Mouse (Mus musculus) thymus, adult 2 months (tissue): ENCODE measurements around the gene Susd1. TPM values are rescaled to one million over a fixed set of nuclear protein-coding genes. Genes with fewer than 3 reads are reported as not detected.

ENCODE experiments used
- DNase-seq: peaks from one replicate; pipeline ENCODE4 v3.0.0; 2021
- H3K27ac ChIP-seq: fragments of 200-500 bp; 2 replicates; pipeline ENCODE4 v1.5.1; 2012; ENCODE audit warnings: low read length, control low read depth; ENCODE audit not compliant: control insufficient read depth, insufficient read depth
- H3K27me3 ChIP-seq: fragments of 200-500 bp; 2 replicates; pipeline ENCODE4 v1.6.1; 2012; ENCODE audit warnings: mild to moderate bottlenecking, low read length, moderate library complexity, mixed read lengths; ENCODE audit not compliant: control insufficient read depth, insufficient read depth
- H3K36me3 ChIP-seq: fragments of 200-500 bp; 2 replicates; pipeline ENCODE4 v1.6.1; 2012; ENCODE audit warnings: mild to moderate bottlenecking, low read length, moderate library complexity; ENCODE audit not compliant: control insufficient read depth, insufficient read depth
- H3K4me1 ChIP-seq: fragments of 200-500 bp; replicated peaks from 2 replicates; pipeline ENCODE4 v1.6.1; 2012; ENCODE audit warnings: low read length; ENCODE audit not compliant: control insufficient read depth, insufficient read depth
- H3K4me3 ChIP-seq: fragments of 200-500 bp; 2 replicates; pipeline ENCODE4 v1.5.1; 2012; ENCODE audit warnings: mild to moderate bottlenecking, low read length, control low read depth, moderate library complexity; ENCODE audit not compliant: control insufficient read depth, insufficient read depth
- CTCF ChIP-seq: fragments of 200-500 bp; IDR thresholded peaks from 2 replicates; pipeline ENCODE4 v1.5.1; 2012; ENCODE audit warnings: mild to moderate bottlenecking, control low read depth, low read length, moderate library complexity, borderline replicate concordance; ENCODE audit not compliant: control insufficient read depth, poor library complexity, insufficient read depth; ENCODE audit errors: extremely low read depth
- POLR2A ChIP-seq: fragments of 200-500 bp; IDR thresholded peaks from 2 replicates; pipeline ENCODE4 v1.6.1; 2012; ENCODE audit warnings: mild to moderate bottlenecking, low read length, control low read depth, moderate library complexity; ENCODE audit not compliant: control insufficient read depth, poor library complexity, insufficient read depth; ENCODE audit errors: extremely low read depth
- WGBS: fragments of 180-500 bp; shearing (Covaris S2); methylation state at CpG from one replicate; pipeline ENCODE4 v1.1.7; 2018; 5-methylcytosine and 5-hydroxymethylcytosine counted together
- polyA plus RNA-seq: library from polyadenylated mRNA; depleted of rRNA; stranded (reverse); fragments of >200 nt; gene quantifications from 2 replicates; pipeline ENCODE4 v1.2.3, GENCODE M21; 2012

Gene Susd1
- polyA plus RNA-seq, 1 experiment = 22.0 TPM

DNA sequence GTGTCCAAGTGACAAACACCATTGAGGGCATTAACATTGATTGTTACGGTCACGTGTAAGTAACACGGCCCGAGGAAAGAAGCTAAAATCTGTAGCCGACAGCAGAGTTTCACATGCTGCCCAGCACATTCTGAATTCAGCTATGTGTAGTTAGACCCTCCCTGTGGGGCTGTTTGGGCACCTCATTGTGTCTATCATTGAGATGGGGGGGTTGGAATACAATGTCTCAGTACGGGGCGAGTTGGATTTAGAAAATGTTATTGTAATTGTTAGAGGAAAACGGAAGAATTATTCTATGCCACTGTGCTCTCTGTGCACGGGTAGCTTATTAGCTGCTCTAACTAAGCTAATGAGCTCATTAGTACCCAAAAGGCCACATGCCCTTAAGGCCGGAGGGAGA, 37.5 kb downstream of the Susd1 start:
- Histone ChIP-seq H3K4me1 (no peaks in the 10 kb centered on the region), H3K27me3 (no peaks in the 10 kb centered on the region), H3K36me3 (peaks cover 3% of the 10 kb centered on the region; the same call in 1 of the 2 replicates), H3K4me3 (no peak overlapping the region), H3K27ac (no peak overlapping the region)
- TF ChIP-seq POLR2A = no peak
- no peak for TF ChIP-seq CTCF
- DNase-seq = no peak
- WGBS = 98% methylated on average over 10 of the region's 10 CpGs

DNA sequence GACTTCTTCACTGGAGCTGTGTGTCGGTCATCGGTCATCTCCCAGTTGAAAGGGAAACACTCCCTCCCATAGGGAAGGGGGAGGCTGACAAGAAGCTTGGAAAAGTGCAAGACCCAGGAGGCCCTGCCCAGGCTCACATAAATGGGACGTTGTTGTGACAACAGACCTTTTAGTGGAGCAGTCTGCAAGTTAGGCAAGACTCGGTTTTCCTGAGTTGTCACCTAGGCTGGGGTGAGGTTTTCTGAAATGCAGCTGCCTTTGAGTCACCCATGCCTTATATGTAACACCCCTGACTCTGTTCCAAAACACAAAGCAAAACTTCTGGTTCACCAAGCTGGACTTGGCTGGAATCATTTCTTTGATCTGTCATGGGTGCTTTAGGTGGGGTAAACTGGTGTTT, 39.1 kb downstream of the Susd1 start:
- TF ChIP-seq CTCF (no peak), POLR2A (no peak)
- H3K4me3 ChIP-seq = no peak overlapping the region
- no peaks in the 10 kb centered on the region for H3K4me1 ChIP-seq
- H3K27ac ChIP-seq = no peak overlapping the region
- H3K36me3 ChIP-seq = peaks cover 3% of the 10 kb centered on the region; the same call in 1 of the 2 replicates
- no peak for DNase-seq
- 92% methylated on average over 4 of the region's 4 CpGs for WGBS
- H3K27me3 ChIP-seq = no peaks in the 10 kb centered on the region

DNA sequence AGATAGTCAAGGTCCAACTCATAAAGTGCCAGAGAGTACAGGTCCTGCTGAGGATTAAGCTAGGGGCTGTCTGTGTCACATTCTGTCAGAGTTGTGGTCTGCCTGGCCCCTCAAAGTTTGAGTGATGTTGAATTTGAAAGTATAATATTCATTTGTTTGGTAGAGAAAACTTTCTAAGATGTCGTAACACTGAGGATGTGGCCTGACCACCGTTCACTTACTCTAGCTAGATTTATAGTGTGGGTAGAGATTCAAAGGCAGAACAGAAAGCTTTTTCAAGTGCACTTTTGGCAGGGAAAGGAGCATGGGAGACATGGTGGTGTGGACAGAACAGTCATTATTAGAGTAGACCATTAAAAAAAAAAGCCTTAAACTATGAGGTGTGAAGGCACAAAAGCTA, 42.9 kb downstream of the Susd1 start:
- H3K36me3 ChIP-seq = no peaks in the 10 kb centered on the region
- 54% methylated on average over 2 of the region's 2 CpGs for WGBS
- H3K4me1 ChIP-seq = no peaks in the 10 kb centered on the region
- H3K27ac ChIP-seq = no peak overlapping the region
- no peak for DNase-seq
- TF ChIP-seq POLR2A (no peak), CTCF (no peak)
- H3K4me3 ChIP-seq = no peak overlapping the region
- no peaks in the 10 kb centered on the region for H3K27me3 ChIP-seq

DNA sequence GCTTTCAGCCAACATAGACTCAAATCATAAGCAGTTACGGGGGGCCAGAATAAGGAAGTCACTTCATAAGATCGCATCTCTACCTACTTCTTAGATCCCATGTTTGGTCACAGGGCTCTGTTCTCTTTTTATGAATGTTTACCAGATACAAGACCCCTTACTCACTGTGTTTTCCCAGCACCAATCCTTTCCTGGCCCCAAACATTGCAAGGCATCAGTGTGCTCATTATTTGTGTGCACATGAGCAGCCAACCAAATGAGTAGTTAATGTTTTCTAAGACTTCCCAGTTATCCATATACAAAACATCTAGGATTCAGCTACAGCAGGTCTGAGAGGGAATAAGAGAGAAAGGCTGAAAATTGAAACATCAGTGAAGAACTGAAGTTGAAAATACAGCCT, 44.3 kb downstream of the Susd1 start:
- H3K27ac ChIP-seq = no peak overlapping the region
- WGBS = 94% methylated on average over 2 of the region's 2 CpGs
- H3K4me3 ChIP-seq = no peak overlapping the region
- no peak for DNase-seq
- H3K4me1 ChIP-seq = no peaks in the 10 kb centered on the region
- H3K36me3 ChIP-seq = no peaks in the 10 kb centered on the region
- no peaks in the 10 kb centered on the region for H3K27me3 ChIP-seq
- no peak for TF ChIP-seq CTCF
- TF ChIP-seq POLR2A = no peak

DNA sequence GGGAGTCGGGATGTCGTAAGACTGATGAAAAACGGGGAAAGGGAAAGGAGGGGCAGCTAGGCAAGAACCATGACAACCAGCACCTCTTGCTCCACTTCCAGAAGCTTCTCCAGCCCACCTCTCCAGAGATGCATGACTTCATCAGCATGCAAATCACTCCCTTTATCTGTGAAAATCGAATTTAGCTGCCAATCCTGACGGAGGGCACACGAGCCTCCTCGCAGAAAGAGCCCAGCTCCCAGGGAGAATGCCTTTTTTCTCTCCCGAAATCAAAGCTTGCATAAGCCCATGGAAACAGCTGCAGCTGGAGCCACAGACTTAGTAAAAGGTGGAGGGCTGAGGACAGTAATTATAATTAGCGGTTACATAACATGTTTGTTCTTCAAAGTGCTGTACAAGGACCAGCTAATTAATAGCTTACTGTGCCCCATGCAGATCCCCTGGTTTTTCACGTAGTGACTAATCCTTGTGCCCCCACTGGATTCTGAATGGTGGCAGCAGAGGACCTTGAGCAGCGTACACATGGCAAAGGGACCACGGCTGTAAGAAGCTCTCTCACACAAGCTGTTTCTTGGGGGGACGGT, 49.9 kb downstream of the Susd1 start:
- H3K4me3 ChIP-seq = no peak overlapping the region
- no peaks in the 10 kb centered on the region for H3K36me3 ChIP-seq
- H3K4me1 ChIP-seq = no peaks in the 10 kb centered on the region
- H3K27me3 ChIP-seq = no peaks in the 10 kb centered on the region
- DNase-seq = no peak
- 92% methylated on average over 13 of the region's 13 CpGs for whole genome bisulfite sequencing
- H3K27ac ChIP-seq = no peak overlapping the region
- TF ChIP-seq POLR2A (no peak), CTCF (no peak)

DNA sequence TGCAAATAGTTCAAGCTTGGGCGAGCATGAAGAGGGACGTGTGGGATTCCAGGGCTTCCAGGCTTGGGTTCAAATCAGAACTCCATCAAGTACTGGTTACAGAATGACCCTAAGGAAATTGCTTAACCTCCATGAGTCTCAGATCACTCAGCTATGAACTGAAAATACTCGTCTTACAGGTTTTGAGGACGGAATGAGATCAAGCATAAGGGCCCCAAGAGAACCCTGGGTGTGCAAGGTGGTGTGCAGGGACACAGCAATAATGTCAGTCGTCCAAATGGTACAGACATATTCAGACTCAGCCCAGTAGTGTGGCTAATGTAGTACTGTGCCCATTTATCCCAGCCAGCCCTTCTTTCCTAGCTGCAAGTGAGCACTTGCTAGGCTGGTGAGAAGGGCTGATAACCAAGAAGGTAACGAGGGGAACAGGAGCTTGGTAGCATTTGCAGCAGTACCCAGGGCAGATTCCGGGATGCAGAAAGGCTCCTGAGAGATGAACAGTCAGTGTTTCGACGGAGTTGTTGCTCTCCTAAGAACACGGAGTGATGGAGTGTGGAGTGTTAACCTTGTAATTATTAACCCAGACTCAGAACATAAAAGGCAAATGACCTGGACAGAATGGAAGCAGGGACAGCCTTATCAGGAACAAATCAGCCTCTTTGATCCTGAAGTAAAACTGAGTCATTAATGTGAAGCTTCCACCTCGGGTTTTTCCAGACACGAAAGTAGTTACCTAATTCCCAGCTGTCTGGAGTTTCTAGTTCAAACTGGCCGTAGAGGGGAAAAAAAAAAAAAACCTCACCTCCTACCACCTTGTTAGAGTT, 50.8 kb downstream of the Susd1 start:
- Histone ChIP-seq H3K4me3 (no peak overlapping the region), H3K27ac (no peak overlapping the region), H3K27me3 (no peaks in the 10 kb centered on the region), H3K4me1 (no peaks in the 10 kb centered on the region), H3K36me3 (no peaks in the 10 kb centered on the region)
- no peak for TF ChIP-seq POLR2A
- 92% methylated on average over 13 of the region's 13 CpGs for WGBS
- no peak for DNase-seq

DNA sequence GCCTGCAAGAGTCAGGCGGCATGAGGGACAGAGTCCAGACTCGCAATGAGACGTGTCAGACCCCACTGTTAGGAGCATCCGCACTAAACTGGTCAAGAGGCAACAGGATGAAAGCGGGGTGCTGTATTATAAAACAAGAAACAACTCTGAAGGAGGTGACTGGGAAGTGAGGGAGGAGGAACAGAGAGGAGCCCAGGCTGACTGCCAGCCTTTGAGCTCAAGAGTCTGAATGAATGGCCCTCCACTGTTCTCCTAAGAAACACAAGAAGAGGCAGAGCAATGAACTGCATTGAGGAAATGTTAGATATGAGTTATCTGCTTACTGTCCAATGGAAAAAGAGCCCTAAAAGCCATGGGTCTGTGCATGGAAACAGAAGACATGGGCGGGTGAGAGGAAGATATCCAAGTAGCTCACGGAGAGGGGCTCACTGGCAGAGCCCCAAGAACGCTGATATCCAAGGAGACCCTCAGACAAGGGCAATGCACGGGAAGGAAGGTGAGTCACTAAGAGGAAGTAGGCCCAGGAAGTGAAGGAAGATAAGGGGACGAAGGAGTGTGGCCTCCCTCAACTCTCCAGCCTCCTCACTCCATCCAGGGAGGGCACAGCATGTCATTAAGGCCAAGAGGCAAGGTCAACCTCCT, 53.1 kb downstream of the Susd1 start:
- WGBS = 91% methylated on average over 10 of the region's 10 CpGs
- no peak overlapping the region for H3K4me3 ChIP-seq
- H3K36me3 ChIP-seq = no peaks in the 10 kb centered on the region
- H3K27me3 ChIP-seq = no peaks in the 10 kb centered on the region
- H3K27ac ChIP-seq = no peak overlapping the region
- TF ChIP-seq CTCF (no peak), POLR2A (no peak)
- H3K4me1 ChIP-seq = no peaks in the 10 kb centered on the region
- no peak for DNase-seq
